Mouse (Mus musculus) myocyte (in vitro differentiated cells): ENCODE measurements around the gene Msi2. TPM values are rescaled to one million over a fixed set of nuclear protein-coding genes. Genes with fewer than 3 reads are reported as not detected.

Experiments
- H3K27me3 ChIP-seq: one replicate; pipeline ENCODE4 v1.6.1; 2011; ENCODE audit not compliant: control insufficient read depth, insufficient read depth, insufficient read length
- H3K36me3 ChIP-seq: one replicate; pipeline ENCODE4 v1.6.1; 2011; ENCODE audit not compliant: control insufficient read depth, insufficient read depth
- H3K4me2 ChIP-seq: one replicate; pipeline ENCODE4 v1.6.1; 2011; ENCODE audit warnings: low read depth, control low read depth
- H3K4me3 ChIP-seq: one replicate; pipeline ENCODE4 v1.5.1; 2011; ENCODE audit warnings: mild to moderate bottlenecking, control low read depth, moderate library complexity
- H3K79me2 ChIP-seq: one replicate; pipeline ENCODE4 v1.6.1; 2011; ENCODE audit not compliant: control insufficient read depth, insufficient read depth
- H3ac ChIP-seq: one replicate; pipeline ENCODE4 v1.6.1; 2011; ENCODE audit not compliant: control insufficient read depth, insufficient read length
- CEBPB ChIP-seq: IDR thresholded peaks from 2 replicates; pipeline ENCODE4 v1.6.1; 2011; ENCODE audit warnings: mild to moderate bottlenecking, moderate library complexity; ENCODE audit not compliant: poor library complexity, insufficient read depth, severe bottlenecking
- E2F4 ChIP-seq: IDR thresholded peaks from one replicate; pipeline ENCODE4 v1.6.1; 2011; ENCODE audit warnings: mild to moderate bottlenecking, control low read depth, moderate library complexity; ENCODE audit not compliant: insufficient read depth
- MAX ChIP-seq: IDR thresholded peaks from one replicate; pipeline ENCODE4 v1.6.1; 2011; ENCODE audit warnings: low read depth, mild to moderate bottlenecking, control low read depth
- MYOD1 ChIP-seq, 3 experiments: IDR thresholded peaks; one replicate each; pipeline ENCODE4 v1.6.1; 2011; ENCODE audit warnings: control low read depth in 2 of 3, low read depth in 2 of 3, mild to moderate bottlenecking in 2 of 3, moderate library complexity in 1 of 3; ENCODE audit not compliant: insufficient read length in 2 of 3, control insufficient read depth in 1 of 3
- MYOG ChIP-seq, 3 experiments: IDR thresholded peaks; one replicate each; pipeline ENCODE4 v1.6.1; 2011; ENCODE audit warnings: control low read depth in 2 of 3, low read depth in 2 of 3, mild to moderate bottlenecking in 2 of 3; ENCODE audit not compliant: insufficient read length in 2 of 3, control insufficient read depth in 1 of 3, insufficient read depth in 1 of 3
- POLR2A ChIP-seq: IDR thresholded peaks from one replicate; pipeline ENCODE4 v1.6.1; 2011; ENCODE audit warnings: low read depth, mild to moderate bottlenecking, control low read depth, moderate library complexity; ENCODE audit not compliant: insufficient read length
- POLR2AphosphoS2 ChIP-seq: IDR thresholded peaks from one replicate; pipeline ENCODE4 v1.6.1; 2011; ENCODE audit warnings: low read depth, control low read depth; ENCODE audit not compliant: insufficient read length
- REST ChIP-seq: IDR thresholded peaks from one replicate; pipeline ENCODE4 v1.6.1; 2011; ENCODE audit warnings: mild to moderate bottlenecking, control low read depth, moderate library complexity; ENCODE audit not compliant: insufficient read depth, insufficient read length
- SRF ChIP-seq: IDR thresholded peaks from one replicate; pipeline ENCODE4 v1.6.1; 2011; ENCODE audit warnings: low read depth; ENCODE audit not compliant: control insufficient read depth, insufficient read length
- TCF12 ChIP-seq: IDR thresholded peaks from one replicate; pipeline ENCODE4 v1.6.1; 2011; ENCODE audit warnings: mild to moderate bottlenecking, control low read depth; ENCODE audit not compliant: poor library complexity, insufficient read depth, severe bottlenecking
- TCF3 ChIP-seq: IDR thresholded peaks from one replicate; pipeline ENCODE4 v1.6.1; 2011; ENCODE audit warnings: low read depth, control low read depth; ENCODE audit not compliant: insufficient read length
- USF1 ChIP-seq: IDR thresholded peaks from one replicate; pipeline ENCODE4 v1.6.1; 2011; ENCODE audit warnings: low read depth, mild to moderate bottlenecking, control low read depth, moderate library complexity
- polyA plus RNA-seq: library from polyadenylated mRNA; unstranded; fragments of >200 nt; fragmentation: generic; extraction: Trizol; gene quantifications from one replicate; pipeline ENCODE4 v1.2.1, GENCODE M21; 2012; ENCODE audit warnings: missing spikeins

Gene Msi2
- polyA plus RNA-seq, 1 experiment = 37.9 TPM

DNA sequence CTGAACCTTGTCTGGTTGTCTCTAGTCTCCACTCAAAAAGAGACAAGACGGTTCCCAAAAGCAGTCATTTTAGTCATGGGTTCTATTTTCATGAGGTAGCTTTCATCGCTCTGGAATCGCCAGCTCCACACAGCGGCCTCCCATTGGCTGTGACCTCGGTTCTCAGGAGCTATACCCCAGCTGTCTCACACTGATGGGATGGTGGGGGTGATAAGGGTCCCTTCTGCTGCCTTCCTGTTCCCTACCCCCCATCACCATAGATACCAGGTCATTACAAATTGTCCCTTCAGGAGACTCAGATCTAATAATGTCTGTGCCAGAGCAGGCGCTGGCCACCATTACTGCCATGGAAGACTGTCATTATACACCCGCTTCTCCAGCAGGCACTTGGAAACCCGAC, 255.5 kb downstream of the Msi2 start:
- Histone ChIP-seq H3ac (no peak overlapping the region), H3K4me3 (no peak overlapping the region), H3K36me3 (peaks cover 10% of the 10 kb centered on the region), H3K27me3 (no peaks in the 10 kb centered on the region), H3K4me2 (no peak overlapping the region), H3K79me2 (peaks cover 4% of the 10 kb centered on the region)
- TF ChIP-seq MYOG (IDR thresholded peaks at IDR 0.05; ENCODE audit: control insufficient read depth in 1 of 3, insufficient read depth in 1 of 3, insufficient read length in 2 of 3, low read depth in 2 of 3) (no peak), TCF12 (no peak), CEBPB (no peak), MYOD1 (IDR thresholded peaks at IDR 0.05; ENCODE audit: control insufficient read depth in 1 of 3, insufficient read length in 2 of 3, low read depth in 2 of 3) (no peak), USF1 (no peak), SRF (no peak), POLR2AphosphoS2 (no peak), E2F4 (no peak), REST (no peak)

DNA sequence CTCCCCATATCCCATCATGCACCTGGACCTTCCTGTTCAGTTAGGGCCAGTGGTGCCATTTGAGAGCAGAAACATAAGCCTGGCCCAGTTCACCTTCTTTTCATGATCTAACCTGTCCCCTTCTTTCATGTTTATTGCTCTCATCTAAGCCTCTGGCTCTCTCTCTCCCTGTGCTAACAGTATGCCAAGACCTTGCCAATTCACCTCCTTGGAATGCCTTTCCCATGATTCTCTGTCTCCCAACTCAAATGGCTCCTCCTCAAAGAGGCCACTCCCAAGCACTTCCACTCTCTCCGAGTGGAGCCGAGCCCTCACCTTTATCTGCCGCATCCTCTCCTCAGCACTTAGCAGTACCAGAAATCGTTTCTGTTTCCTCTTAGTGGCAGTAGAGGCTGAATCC, 256.7 kb downstream of the Msi2 start:
- no peak overlapping the region for H3K4me2 ChIP-seq
- TF ChIP-seq USF1 = no peak
- no peak for TF ChIP-seq E2F4
- no peak for TF ChIP-seq POLR2AphosphoS2
- TF ChIP-seq REST = no peak
- no peak for TF ChIP-seq POLR2A
- TF ChIP-seq MYOG (IDR thresholded peaks at IDR 0.05; ENCODE audit: control insufficient read depth in 1 of 3, insufficient read depth in 1 of 3, insufficient read length in 2 of 3, low read depth in 2 of 3) = no peak
- TF ChIP-seq MYOD1 (IDR thresholded peaks at IDR 0.05; ENCODE audit: control insufficient read depth in 1 of 3, insufficient read length in 2 of 3, low read depth in 2 of 3) = no peak
- TF ChIP-seq MAX = no peak
- TF ChIP-seq TCF12 = no peak
- no peak for TF ChIP-seq CEBPB
- TF ChIP-seq SRF = no peak
- no peak for TF ChIP-seq TCF3
- H3K27me3 ChIP-seq = no peaks in the 10 kb centered on the region

DNA sequence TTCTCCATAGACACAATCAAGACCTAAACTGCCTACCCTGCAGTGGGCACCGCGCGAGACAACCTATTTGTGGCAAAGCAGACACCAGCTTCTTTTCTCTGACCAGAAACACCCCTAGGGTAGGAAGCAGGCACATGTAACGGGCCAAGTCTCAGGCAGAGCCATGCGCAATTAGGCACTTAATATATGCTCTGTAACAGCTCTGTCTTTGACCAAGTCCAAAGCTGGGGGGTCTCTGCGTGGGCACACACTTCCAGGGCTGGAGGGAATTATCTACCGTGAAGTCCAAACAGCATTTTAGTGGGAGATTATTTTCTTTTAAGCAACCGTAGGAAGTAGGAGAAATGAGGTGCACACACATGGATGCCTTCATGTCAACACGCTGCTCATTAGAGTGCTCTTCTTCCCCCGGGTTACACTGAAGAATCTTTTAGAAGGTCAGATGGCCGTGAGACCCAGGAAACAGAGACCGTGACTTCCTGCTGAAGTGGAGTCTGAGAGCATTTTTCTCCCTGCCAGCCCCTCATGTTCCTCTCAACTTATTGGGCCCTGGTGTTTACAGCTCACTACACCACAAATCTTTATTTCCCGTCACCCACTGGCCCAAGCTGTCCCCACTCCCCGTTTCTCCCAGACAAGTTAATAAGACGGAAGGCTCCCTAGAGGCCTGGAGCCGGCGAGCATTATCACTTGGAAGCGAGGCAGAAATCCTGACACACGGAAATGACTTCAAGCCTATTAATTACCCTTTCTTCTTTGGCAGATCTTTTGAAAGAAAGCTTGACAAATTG, 258.2 kb downstream of the Msi2 start:
- TF ChIP-seq CEBPB (no peak), MYOD1 (IDR thresholded peaks at IDR 0.05; ENCODE audit: control insufficient read depth in 1 of 3, insufficient read length in 2 of 3, low read depth in 2 of 3) (no peak), MYOG (IDR thresholded peaks at IDR 0.05; ENCODE audit: control insufficient read depth in 1 of 3, insufficient read depth in 1 of 3, insufficient read length in 2 of 3, low read depth in 2 of 3) (no peak), POLR2AphosphoS2 (no peak), TCF3 (no peak), USF1 (no peak), SRF (no peak), REST (no peak), TCF12 (no peak), MAX (no peak), E2F4 (no peak), POLR2A (no peak)

More for the DNA sequence above, 256.7 kb downstream of the Msi2 start:
- Histone ChIP-seq H3K4me3 (no peak overlapping the region), H3ac (no peak overlapping the region), H3K79me2 (peaks cover 4% of the 10 kb centered on the region), H3K36me3 (peaks cover 10% of the 10 kb centered on the region)

DNA sequence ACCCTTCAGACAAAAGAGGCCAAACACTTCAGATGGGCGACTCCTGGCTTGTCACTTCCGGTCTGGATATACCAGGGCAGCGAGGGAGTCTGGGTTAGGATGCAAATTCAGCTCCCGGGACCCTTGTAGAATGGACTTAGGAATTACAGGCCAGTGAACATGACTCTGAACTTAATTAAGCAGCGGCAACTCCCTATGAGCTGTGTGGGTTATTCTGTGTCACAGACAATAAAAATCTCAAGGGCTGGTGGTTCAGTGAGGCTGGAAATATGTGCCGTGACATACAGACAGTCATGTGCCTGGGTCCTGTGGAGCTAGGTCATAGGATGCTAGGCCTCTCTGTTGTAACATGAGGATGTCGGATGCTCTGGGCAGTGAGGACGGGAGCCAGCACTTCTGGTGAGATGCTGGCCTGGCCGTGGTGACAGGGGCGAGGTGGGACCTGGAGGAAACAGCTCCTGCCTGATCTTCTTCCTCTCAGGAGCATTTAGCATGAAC, 261.0 kb downstream of the Msi2 start:
- H3K36me3 ChIP-seq = peaks cover 10% of the 10 kb centered on the region
- no peak overlapping the region for H3K4me3 ChIP-seq
- H3K27me3 ChIP-seq = no peaks in the 10 kb centered on the region
- TF ChIP-seq POLR2A = no peak
- TF ChIP-seq REST = no peak
- no peak for TF ChIP-seq TCF12
- TF ChIP-seq POLR2AphosphoS2 = no peak
- TF ChIP-seq SRF = no peak
- no peak for TF ChIP-seq USF1
- no peak for TF ChIP-seq TCF3
- TF ChIP-seq E2F4 = no peak
- no peak for TF ChIP-seq MYOD1 (IDR thresholded peaks at IDR 0.05; ENCODE audit: control insufficient read depth in 1 of 3, insufficient read length in 2 of 3, low read depth in 2 of 3)
- TF ChIP-seq MYOG (IDR thresholded peaks at IDR 0.05; ENCODE audit: control insufficient read depth in 1 of 3, insufficient read depth in 1 of 3, insufficient read length in 2 of 3, low read depth in 2 of 3) = no peak
- TF ChIP-seq CEBPB = no peak
- no peak for TF ChIP-seq MAX
- H3ac ChIP-seq = no peak overlapping the region
- peaks cover 4% of the 10 kb centered on the region for H3K79me2 ChIP-seq
- H3K4me2 ChIP-seq = no peak overlapping the region

More for the DNA sequence above, 258.2 kb downstream of the Msi2 start:
- Histone ChIP-seq H3K4me2 (no peak overlapping the region), H3ac (no peak overlapping the region), H3K4me3 (no peak overlapping the region), H3K27me3 (no peaks in the 10 kb centered on the region), H3K36me3 (peaks cover 10% of the 10 kb centered on the region), H3K79me2 (peaks cover 4% of the 10 kb centered on the region)
